Mouse (Mus musculus) C2C12 (cell line): ENCODE results near the gene Stab1. TPM values are rescaled to one million over a fixed set of nuclear protein-coding genes. Genes with fewer than 3 reads are reported as not detected.

Experiments
- H3K27me3 ChIP-seq: one replicate; pipeline ENCODE4 v1.6.1; 2011; ENCODE audit not compliant: control insufficient read depth, insufficient read depth, insufficient read length
- H3K36me3 ChIP-seq: one replicate; pipeline ENCODE4 v1.6.1; 2011; ENCODE audit not compliant: control insufficient read depth, insufficient read depth
- H3K4me3 ChIP-seq: one replicate; pipeline ENCODE4 v1.5.1; 2011; ENCODE audit warnings: mild to moderate bottlenecking, control low read depth; ENCODE audit not compliant: poor library complexity, insufficient read depth, severe bottlenecking
- H3K79me2 ChIP-seq: one replicate; pipeline ENCODE4 v1.6.1; 2011; ENCODE audit not compliant: control insufficient read depth, insufficient read depth
- H3K79me3 ChIP-seq: one replicate; pipeline ENCODE4 v1.6.1; 2011; ENCODE audit warnings: low read depth, control low read depth
- H3ac ChIP-seq: one replicate; pipeline ENCODE3; 2011; ENCODE audit warnings: low read depth; ENCODE audit not compliant: control insufficient read depth, insufficient read length
- CEBPB ChIP-seq: IDR thresholded peaks from one replicate; pipeline ENCODE4 v1.6.1; 2011; ENCODE audit warnings: low read depth, mild to moderate bottlenecking, control low read depth, moderate library complexity
- CTCF ChIP-seq: IDR thresholded peaks from one replicate; pipeline ENCODE4 v1.5.1; 2011; ENCODE audit not compliant: control insufficient read depth, insufficient read depth, insufficient read length
- FOSL1 ChIP-seq: IDR thresholded peaks from one replicate; pipeline ENCODE4 v1.8.0; 2011; ENCODE audit warnings: mild to moderate bottlenecking, low read length; ENCODE audit not compliant: poor library complexity, insufficient read depth, severe bottlenecking
- MAX ChIP-seq: IDR thresholded peaks from one replicate; pipeline ENCODE4 v1.6.1; 2011; ENCODE audit warnings: mild to moderate bottlenecking, control low read depth
- MYOD1 ChIP-seq: IDR thresholded peaks from one replicate; pipeline ENCODE4 v1.6.1; 2011; ENCODE audit warnings: low read depth; ENCODE audit not compliant: control insufficient read depth, insufficient read length
- MYOG ChIP-seq: IDR thresholded peaks from one replicate; pipeline ENCODE4 v1.6.1; 2011; ENCODE audit not compliant: control insufficient read depth, insufficient read length; ENCODE audit errors: extremely low read depth
- USF1 ChIP-seq: IDR thresholded peaks from one replicate; pipeline ENCODE4 v1.6.1; 2011; ENCODE audit warnings: low read depth, mild to moderate bottlenecking, control low read depth, moderate library complexity
- polyA plus RNA-seq: library from polyadenylated mRNA; unstranded; fragments of >200 nt; fragmentation: generic; extraction: Trizol; gene quantifications from one replicate; pipeline ENCODE4 v1.2.1, GENCODE M21; 2012; ENCODE audit warnings: missing spikeins

Stab1 gene
- polyA plus RNA-seq, 1 experiment: 0.25 TPM

- H3K36me3 ChIP-seq: peaks cover 27% of the 10 kb centered on the region
- TF ChIP-seq CEBPB (no peak), FOSL1 (no peak), USF1 (no peak), MYOG (no peak), MAX (no peak), CTCF (no peak), MYOD1 (no peak)
- H3K79me2 ChIP-seq: peaks cover 35% of the 10 kb centered on the region
- H3K4me3 ChIP-seq: no peak overlapping the region
- H3K79me3 ChIP-seq: peaks cover 20% of the 10 kb centered on the region
- H3ac ChIP-seq: no peak overlapping the region
- H3K27me3 ChIP-seq: no peaks in the 10 kb centered on the region
Measured at GRCm38 (mm10) chr14:31125106-31126075, 43.0 kb downstream of the Stab1 start.

- Histone ChIP-seq H3K4me3 (no peak overlapping the region), H3K27me3 (no peaks in the 10 kb centered on the region), H3ac (no peak overlapping the region), H3K79me3 (no peaks in the 10 kb centered on the region), H3K36me3 (peaks cover 93% of the 10 kb centered on the region), H3K79me2 (no peaks in the 10 kb centered on the region)
- TF ChIP-seq USF1: no peak
- no peak for TF ChIP-seq MYOG
- no peak for TF ChIP-seq CEBPB
- TF ChIP-seq MAX: no peak
- no peak for TF ChIP-seq CTCF
- no peak for TF ChIP-seq MYOD1
- TF ChIP-seq FOSL1: no peak
Measured at GRCm38 (mm10) chr14:31115522-31115921, 52.9 kb downstream of the Stab1 start.

GRCm38 (mm10) chr14:31114011-31114410 is 54.4 kb downstream of the Stab1 start:
- Histone ChIP-seq H3K36me3 (peaks cover 95% of the 10 kb centered on the region), H3K27me3 (no peaks in the 10 kb centered on the region), H3K4me3 (no peak overlapping the region), H3ac (no peak overlapping the region), H3K79me2 (no peaks in the 10 kb centered on the region), H3K79me3 (no peaks in the 10 kb centered on the region)
- TF ChIP-seq MYOG (no peak), MYOD1 (no peak), CTCF (no peak), FOSL1 (no peak), USF1 (no peak), CEBPB (no peak), MAX (no peak)

GRCm38 (mm10) chr14:31112187-31112586 is 56.3 kb downstream of the Stab1 start:
- no peak overlapping the region for H3K4me3 ChIP-seq
- H3K79me3 ChIP-seq: no peaks in the 10 kb centered on the region
- no peak for TF ChIP-seq MYOG
- TF ChIP-seq MAX: no peak
- no peak for TF ChIP-seq USF1
- TF ChIP-seq MYOD1: no peak
- TF ChIP-seq CTCF: no peak
- no peak for TF ChIP-seq FOSL1
- no peak for TF ChIP-seq CEBPB
- no peak overlapping the region for H3ac ChIP-seq
- no peaks in the 10 kb centered on the region for H3K79me2 ChIP-seq
- peaks cover 92% of the 10 kb centered on the region for H3K36me3 ChIP-seq
- no peaks in the 10 kb centered on the region for H3K27me3 ChIP-seq

GRCm38 (mm10) chr14:31110613-31111012 is 57.8 kb downstream of the Stab1 start:
- H3K27me3 ChIP-seq: no peaks in the 10 kb centered on the region
- no peak overlapping the region for H3K4me3 ChIP-seq
- TF ChIP-seq USF1 (no peak), MAX (no peak), FOSL1 (no peak), MYOG (no peak), CTCF (no peak), MYOD1 (no peak), CEBPB (no peak)
- H3ac ChIP-seq: no peak overlapping the region
- no peaks in the 10 kb centered on the region for H3K79me3 ChIP-seq
- peaks cover 92% of the 10 kb centered on the region for H3K36me3 ChIP-seq
- no peaks in the 10 kb centered on the region for H3K79me2 ChIP-seq

GRCm38 (mm10) chr14:31105156-31105555 is 63.3 kb downstream of the Stab1 start:
- no peaks in the 10 kb centered on the region for H3K27me3 ChIP-seq
- peaks cover 68% of the 10 kb centered on the region for H3K36me3 ChIP-seq
- H3K79me3 ChIP-seq: peaks cover 1% of the 10 kb centered on the region
- no peaks in the 10 kb centered on the region for H3K79me2 ChIP-seq
- H3K4me3 ChIP-seq: no peak overlapping the region
- TF ChIP-seq CEBPB: no peak
- no peak for TF ChIP-seq MAX
- no peak for TF ChIP-seq MYOG
- TF ChIP-seq USF1: no peak
- no peak for TF ChIP-seq MYOD1
- no peak for TF ChIP-seq FOSL1
- no peak for TF ChIP-seq CTCF
- no peak overlapping the region for H3ac ChIP-seq
